Mouse (Mus musculus): ENCODE measurements around the gene Ak2.

Gene Ak2

DNA sequence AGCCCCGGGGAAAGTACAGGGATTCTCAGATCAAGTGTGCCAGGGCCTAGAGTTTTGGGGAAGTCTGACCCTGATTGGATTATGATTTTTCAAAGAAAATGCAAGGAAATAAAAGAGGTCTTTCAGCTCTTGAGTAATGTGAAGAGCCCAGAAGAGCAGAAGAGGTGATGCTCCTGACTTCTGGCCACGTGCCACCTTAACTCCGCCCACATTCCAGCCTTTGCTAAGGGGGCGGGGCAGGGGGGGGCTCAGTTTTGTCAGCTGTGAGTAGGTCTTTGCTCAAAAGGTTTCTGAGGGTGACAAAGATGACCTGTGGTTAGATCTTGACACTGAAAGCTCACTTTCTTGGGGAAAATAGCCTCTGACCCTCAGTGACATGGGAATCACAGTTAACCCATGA, 24.6 kb downstream of the Ak2 start:
- DNase-seq = no peak

GRCm38 (mm10) chr4:129017150-129017549, 25.4 kb downstream of the Ak2 start:
- DNase-seq = no peak

DNA sequence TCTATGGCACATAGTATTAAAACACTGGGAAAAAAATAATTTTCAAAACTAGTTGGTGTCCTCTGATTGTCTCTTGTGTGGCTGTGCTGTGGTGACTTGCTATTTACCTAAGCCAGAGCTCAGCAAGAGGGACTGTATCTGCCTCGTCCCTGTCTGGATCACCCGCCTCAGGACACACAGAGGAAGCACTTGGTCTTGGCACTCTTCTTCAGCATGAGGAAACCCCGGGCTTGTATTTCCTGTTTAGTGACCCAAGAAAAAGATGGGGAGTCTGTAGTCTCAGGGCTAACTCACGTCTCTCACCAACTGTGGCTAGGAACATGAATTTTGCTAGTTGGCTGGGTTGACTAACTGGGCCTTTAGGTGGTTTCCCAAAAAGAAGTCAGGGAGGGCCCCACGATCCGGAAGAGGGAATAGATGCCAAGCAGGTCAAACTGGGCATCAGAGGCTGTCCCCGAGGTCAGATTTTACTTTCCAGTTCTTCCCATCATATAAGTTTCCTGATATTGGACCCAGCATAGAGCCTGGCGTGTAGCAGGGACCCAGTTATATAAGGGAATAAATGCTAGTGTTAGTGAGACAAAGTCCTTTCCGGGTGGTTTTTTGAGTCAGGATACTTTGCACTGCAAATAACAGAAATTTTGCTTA, 27.2 kb downstream of the Ak2 start:
- DNase-seq = no peak

GRCm38 (mm10) chr4:129019788-129020187, 28.0 kb downstream of the Ak2 start:
- DNase-seq = no peak

DNA sequence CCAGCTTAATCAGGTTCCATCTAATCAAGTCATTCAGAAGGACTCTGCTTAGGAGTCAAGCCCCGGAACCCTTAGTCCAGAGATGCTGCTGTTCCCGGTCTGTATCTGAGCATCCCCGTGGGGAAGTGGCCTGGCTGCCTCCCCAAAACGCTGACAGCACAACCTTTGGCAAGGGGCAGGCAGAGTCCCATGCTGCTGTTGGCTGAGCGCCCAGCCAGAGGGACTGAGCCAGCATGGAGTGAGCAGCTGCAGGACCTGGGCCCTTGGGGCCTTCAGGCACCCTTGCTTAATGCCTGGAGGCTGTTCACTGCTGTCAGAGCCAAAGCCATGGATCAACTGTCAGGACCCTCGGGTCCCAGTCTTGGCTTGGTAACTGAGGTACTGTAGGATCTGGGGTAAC, 28.7 kb downstream of the Ak2 start:
- no peak for DNase-seq

GRCm38 (mm10) chr4:129021426-129021825, 29.7 kb downstream of the Ak2 start:
- no peak for DNase-seq

GRCm38 (mm10) chr4:129021886-129022285, 30.1 kb downstream of the Ak2 start:
- no peak for DNase-seq

GRCm38 (mm10) chr4:129023884-129024283, 32.1 kb downstream of the Ak2 start:
- no peak for DNase-seq

DNA sequence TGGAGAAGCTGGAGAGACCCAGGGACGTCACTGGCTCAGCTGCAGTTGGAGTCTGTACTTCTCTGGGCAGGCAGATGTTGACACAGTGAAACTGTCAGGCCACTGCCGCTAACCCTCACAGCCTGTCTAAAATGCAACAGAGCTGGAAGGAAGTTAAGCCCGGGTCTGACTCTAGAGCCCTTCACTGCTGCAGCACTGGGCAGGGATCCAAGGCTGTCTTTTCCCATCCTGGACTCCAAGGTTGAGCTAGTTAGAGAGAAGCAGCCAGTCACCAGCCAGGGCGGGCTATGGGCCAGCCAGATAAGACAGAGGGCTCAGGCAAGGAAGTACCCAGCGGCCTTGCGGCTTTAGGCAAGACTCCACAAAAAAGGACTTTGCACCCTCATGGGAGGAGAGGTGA, 33.0 kb downstream of the Ak2 start:
- DNase-seq = no peak

DNA sequence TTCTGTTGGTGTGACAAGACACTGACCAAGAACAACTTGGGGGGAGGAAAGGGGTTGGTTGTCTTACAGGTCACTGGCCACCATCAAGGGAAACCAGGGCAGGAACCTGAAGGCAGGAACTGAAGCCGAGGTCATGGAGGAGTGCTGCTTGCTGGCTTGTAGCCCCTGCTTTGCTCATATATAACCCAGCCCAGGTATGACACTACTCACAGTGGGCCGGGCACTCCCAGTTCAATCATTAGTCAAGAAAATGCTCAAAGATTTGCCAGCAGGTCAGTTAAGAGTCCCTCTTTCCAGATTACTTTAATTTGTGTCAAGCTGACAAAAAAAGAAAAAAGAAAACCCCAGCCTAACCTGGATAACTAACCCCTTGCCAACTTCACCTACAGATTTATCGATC, 33.9 kb downstream of the Ak2 start:
- DNase-seq = no peak

DNA sequence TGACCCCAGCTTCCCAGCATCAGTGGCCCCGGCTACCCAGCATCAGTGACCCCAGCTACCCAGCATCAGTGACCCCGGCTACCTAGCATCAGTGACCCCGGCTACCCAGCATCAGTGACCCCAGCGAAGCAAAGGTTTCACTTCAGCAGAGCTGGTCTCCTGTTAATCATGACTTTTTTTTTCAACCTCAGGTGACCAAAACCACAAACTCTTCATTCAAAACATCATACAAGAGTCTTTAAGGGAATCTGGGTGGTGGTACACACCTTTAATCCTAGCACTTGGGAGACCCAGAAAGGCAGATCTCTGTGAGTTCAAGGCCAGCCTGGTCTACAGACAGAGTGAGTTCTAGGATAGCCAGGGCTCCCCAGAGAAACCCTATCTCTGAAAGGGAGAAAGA, 39.0 kb downstream of the Ak2 start:
- no peak for DNase-seq

DNA sequence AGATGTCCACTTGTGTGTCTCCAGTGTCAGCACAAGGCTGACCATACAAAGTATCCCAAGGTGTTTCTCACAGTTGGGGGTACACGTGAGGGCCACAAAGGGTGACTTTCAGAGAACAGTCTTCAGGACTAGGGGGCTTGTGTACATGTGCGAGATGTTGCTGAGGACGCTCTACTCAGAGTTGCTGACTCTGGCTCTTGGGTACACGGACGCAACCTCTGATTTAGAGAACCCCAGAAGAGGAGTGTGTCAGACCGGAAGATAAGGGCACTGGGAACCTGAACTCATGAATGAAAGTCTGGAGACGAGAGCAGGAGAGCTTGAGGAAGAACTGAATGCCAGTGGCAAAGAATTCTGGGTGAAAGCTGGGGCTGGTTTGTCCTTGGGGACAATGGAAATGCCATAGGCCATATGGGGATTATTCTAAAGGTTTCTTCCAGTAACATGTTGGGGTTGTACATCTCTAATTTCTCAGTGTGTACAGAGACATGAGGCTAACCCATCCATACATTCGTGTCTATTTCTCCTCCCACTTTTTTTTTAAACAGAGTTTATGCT, 39.7 kb downstream of the Ak2 start:
- DNase-seq = no peak

DNA sequence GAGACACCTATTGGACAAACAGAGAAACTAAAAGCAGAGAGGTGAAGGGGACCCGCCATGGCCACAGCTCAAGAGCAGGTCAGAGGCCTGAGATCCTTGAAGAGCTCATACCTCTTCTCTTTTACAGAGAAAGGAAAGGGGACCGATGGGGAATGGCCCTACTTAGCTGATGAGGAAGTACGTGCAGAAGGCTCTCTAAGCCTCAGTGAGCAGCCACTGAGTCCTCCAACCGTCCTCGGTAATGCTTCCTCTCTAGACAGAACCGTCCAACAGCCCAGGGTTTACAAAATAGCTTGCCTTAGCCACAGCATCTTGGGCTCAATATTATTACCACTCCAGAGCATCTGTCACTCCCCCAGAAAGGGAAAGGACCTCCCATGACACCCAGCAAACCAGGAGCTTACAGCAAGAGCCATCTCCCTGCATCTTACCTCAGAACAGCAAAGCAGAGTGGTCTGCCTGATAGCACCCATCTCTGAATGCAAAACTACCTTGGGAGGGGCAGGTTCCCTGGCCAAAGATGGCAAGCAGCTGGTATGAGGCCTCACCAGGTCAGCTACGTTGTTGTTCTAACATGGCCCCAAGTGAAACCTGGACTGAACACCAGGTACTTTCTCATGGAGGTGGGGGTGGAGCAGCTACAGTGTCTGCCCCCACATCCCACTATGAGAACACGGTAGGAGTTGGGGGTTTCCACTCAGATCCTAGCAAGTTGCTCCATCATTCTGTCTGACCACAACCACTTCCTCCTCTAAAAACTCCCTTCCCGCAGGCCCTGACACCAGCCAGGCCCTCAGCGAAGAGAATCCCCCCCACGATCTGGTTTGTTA, 40.6 kb downstream of the Ak2 start:
- DNase-seq = peak; percentile 36

DNA sequence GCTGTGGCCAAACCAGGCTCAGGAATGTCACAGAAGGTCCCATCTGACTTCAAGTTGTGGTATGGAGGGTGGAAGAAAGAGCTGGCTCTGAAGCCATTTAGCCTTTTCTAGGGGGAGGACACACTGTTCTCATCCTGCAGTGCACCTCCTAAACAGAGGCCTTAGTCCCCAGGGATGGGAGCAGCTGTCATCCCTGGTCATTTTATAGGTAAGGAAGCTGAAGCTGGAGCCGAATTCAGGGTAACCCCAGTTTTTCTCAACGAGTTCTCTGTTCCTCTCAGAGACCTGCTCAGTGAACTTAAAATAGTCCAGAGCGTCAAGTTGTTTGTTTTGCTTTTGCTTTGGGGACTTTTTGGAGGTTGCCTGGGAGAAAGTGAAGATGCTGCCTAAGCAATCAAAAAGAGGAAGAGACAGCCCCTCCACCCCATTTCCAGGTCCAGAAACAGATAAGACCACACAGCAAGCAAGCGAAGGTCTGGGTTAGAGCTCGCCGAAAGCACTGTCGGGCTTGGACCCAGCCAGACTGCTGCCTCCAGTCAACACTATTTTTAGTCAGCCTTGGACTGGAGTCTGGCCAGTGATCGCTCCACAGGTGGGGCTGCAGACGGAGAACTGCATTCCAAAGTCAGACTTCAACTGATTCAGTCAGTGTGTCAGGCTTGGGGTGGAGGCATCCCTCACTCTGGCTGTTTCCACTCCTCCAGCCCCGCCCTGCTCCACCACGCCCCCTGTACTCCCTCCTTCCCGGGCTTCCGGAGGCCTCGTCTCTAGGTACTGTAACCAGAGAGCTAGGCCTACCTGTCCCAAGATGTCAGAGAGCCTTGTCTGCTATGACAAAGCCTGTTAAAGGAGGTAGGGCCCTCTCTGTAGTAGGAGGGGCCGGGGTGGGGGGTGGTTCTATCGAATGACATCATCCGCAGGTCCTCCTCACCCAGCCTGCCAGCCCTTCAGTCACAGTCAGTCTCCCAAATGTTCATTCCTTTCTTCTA, 41.5 kb downstream of the Ak2 start:
- DNase-seq = peak; percentile 65

DNA sequence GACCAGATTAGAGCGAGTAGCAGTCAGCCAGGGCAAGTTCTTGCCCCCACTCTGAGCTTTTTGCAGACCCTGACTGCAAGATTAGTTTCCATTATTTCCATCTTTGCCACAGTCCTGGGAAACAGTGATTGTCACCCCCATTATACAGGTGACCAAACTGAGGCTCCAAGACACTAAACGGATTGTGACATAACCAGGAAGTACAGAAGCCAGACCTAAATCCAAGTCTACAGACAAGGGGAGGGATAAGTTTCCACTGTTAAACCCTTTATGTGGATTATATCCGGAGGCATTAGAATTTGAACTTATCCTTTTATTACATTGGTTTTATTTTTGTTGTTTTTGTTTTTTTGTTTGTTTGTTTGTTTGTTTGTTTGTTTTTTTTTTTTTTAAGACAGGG, 42.5 kb downstream of the Ak2 start:
- no peak for DNase-seq

DNA sequence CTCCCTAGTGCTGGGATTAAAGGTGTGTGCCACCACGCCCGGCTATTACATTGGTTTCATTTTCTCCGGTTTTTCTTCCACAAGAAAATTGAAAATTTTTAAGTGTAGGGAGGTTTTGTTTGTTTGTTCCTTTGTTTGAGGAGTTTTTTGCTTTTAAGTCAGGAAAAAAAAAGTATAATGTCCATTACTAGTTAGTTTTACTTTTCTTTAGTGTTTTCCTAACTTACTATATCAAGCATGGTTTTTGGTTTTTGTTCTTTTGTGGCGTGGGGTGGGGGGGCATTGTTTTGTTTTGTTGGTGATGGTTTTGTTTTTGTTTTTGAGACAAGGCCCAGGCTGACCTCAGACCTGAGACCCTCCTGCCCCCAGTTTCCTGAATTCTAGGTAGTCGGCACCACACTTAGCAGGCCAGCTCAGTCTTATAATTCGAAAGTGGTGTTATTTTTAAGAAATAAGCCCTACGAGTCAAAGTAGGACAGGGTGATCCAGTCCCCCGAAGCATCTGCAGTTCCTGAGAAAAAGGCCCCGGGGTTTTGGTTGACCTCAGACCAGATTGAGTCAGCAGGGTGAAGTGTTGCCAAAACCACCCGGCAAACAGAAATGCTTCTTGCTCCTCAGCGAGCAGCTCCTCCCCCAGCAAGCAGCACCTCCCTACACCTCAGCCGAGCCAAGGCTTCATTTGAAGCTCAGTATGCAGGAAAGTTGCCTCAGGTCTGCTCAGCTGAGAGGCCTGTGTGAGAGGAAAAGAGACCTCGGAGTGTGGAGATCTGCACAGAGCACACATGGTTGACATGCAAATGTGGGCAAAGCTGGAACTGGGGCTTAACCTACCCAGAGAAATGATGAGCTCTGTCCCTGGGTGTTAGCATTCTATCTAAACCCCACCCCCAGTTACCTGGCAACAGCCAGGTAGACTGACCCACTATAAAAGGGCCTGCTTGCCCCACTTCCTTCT, 43.2 kb downstream of the Ak2 start:
- DNase-seq = peak; percentile 47

DNA sequence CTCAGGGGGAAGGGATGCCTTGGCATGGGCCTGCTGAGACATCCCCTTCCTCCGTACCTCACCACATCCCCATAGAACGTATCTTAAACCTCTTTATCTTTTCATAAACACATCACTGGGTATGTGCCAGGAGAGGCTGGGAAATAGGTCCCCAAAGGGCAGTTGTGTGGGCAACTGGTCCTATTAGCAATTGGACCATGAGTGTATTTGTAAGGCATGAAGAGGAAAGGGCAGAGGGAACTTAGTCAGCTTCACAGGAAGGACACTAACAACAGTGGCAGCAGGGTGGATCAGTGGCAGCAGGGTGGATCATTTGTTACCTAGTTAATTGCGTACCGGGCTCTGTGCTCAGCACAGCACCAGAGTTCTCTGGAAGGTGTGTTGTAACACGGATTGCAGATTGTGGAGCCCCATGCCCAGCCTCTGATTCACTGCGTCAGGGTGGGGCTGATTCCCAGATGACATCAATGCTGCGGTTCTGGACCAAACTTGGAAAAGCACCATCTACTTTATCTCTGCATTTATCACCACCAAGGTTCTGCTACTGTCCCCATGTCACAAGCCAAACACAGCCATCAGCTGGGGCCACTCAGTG, 44.2 kb downstream of the Ak2 start:
- DNase-seq = no peak

GRCm38 (mm10) chr4:129047721-129048421, 56.1 kb downstream of the Ak2 start:
- DNase-seq = no peak

DNA sequence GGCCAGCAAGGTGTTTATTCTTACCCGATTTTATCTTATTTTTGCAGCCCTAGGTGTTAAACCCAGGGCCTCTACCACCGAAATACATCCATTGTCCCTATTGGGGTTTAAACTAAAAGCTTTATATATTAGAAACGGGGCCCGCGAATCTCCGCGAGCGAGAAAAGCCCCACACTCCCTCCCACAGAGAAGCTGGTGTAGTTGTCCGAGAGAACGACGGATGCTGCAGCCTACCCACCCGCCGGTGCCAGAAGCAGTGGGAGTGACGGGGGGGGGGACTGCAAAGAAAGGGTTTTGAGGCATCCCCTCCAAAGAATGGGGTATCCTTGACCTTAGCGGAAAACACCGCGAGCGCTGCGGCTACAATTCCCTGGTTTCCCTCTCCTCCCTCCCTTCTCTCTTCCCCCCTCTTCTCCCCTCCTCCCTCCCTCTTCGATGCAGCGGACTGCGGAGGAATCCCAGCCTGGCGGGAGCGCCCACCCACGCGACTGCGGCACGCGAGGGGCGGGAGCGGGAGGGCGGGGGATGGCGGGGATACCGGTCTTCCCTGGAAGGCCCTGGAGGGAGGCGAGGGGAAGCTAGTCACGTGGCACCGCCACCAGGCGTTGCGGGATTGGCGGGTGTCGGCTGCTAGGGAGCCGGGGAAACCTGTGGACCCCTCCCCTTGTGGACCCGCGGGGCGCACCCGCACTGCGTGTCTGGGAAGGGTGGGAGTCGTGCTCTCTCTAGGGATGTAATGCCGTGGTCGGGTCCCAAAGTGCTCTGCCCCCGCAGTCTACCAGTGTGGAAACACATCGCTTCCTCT, 56.9 kb downstream of the Ak2 start:
- peak; percentile 16 for DNase-seq

Data from thymus, postnatal 25 days (tissue).